Mouse (Mus musculus) heart, postnatal 0 days (tissue): ENCODE results near the gene Rasgef1b. TPM values are rescaled to one million over a fixed set of nuclear protein-coding genes. Genes with fewer than 3 reads are reported as not detected.

Experiments used
- ATAC-seq: fragments of 200-750 bp; cut with Nextera tagmentation; 2 replicates; pipeline ENCODE4 v1.8.0; 2017; ENCODE audit warnings: low read depth, moderate number of reproducible peaks, moderate library complexity; ENCODE audit not compliant: insufficient read depth
- DNase-seq: peaks from one replicate; pipeline ENCODE4 v3.0.0-alpha.2; 2016; ENCODE audit warnings: low spot score
- H3K27ac ChIP-seq: fragments of 300-500 bp; sonication (generic); 2 replicates; pipeline ENCODE4 v1.5.1; 2014; ENCODE audit warnings: low read depth, mild to moderate bottlenecking
- H3K27me3 ChIP-seq: fragments of 300-500 bp; sonication (generic); 2 replicates; pipeline ENCODE4 v1.6.1; 2014; ENCODE audit warnings: low read length, mixed read lengths; ENCODE audit not compliant: control insufficient read depth, insufficient read depth
- H3K36me3 ChIP-seq: fragments of 300-500 bp; sonication (generic); replicated peaks from 2 replicates; pipeline ENCODE4 v1.6.1; 2014; ENCODE audit warnings: low read length, mixed read lengths; ENCODE audit not compliant: control insufficient read depth, insufficient read depth
- H3K4me1 ChIP-seq: fragments of 300-500 bp; sonication (generic); 2 replicates; pipeline ENCODE4 v1.6.1; 2014; ENCODE audit warnings: antibody characterized with exemption; ENCODE audit not compliant: control insufficient read depth, insufficient read depth
- H3K4me2 ChIP-seq: fragments of 300-500 bp; sonication (generic); 2 replicates; pipeline ENCODE4 v1.6.1; 2014; ENCODE audit warnings: low read depth, mild to moderate bottlenecking, low read length, moderate library complexity
- H3K4me3 ChIP-seq: fragments of 300-500 bp; sonication (generic); 2 replicates; pipeline ENCODE4 v1.5.1; 2014; ENCODE audit warnings: low read depth, low read length
- H3K9ac ChIP-seq: fragments of 300-500 bp; sonication (generic); replicated peaks from 2 replicates; pipeline ENCODE4 v1.6.1; 2014; ENCODE audit warnings: low read depth, low read length, mixed read lengths
- H3K9me3 ChIP-seq: fragments of 300-500 bp; sonication (generic); replicated peaks from 2 replicates; pipeline ENCODE4 v1.6.1; 2016; ENCODE audit warnings: low read length; ENCODE audit not compliant: control insufficient read depth
- CTCF ChIP-seq: IDR thresholded peaks from 2 replicates; pipeline ENCODE4 v1.5.1; 2016; ENCODE audit warnings: antibody characterized with exemption, control low read depth, low read depth
- EP300 ChIP-seq: IDR thresholded peaks from 2 replicates; pipeline ENCODE4 v1.6.1; 2016; ENCODE audit warnings: antibody characterized with exemption, low read depth
- WGBS: fragments of 180-500 bp; shearing (Covaris S2); extraction: QIAGEN DNeasy Blood & Tissue Kit; methylation state at CpG from one replicate; pipeline ENCODE4 v1.1.7; 2014; 5-methylcytosine and 5-hydroxymethylcytosine counted together
- polyA plus RNA-seq: library from polyadenylated mRNA; unstranded; fragments of >200 nt; fragmentation: Nextera tagmentation; extraction: Ambion mirVana; gene quantifications from 2 replicates; pipeline ENCODE4 v1.2.1, GENCODE M21; 2015
- total RNA-seq: library from RNA; depleted of rRNA; stranded (reverse); fragments of >200 nt; gene quantifications from 2 replicates; pipeline ENCODE4 v1.2.3, GENCODE M21; 2014; ENCODE audit warnings: low replicate concordance

The Rasgef1b gene
- total and polyA plus RNA-seq, 2 experiments from 2014 or later: 19.0 to 29.8 TPM

DNA sequence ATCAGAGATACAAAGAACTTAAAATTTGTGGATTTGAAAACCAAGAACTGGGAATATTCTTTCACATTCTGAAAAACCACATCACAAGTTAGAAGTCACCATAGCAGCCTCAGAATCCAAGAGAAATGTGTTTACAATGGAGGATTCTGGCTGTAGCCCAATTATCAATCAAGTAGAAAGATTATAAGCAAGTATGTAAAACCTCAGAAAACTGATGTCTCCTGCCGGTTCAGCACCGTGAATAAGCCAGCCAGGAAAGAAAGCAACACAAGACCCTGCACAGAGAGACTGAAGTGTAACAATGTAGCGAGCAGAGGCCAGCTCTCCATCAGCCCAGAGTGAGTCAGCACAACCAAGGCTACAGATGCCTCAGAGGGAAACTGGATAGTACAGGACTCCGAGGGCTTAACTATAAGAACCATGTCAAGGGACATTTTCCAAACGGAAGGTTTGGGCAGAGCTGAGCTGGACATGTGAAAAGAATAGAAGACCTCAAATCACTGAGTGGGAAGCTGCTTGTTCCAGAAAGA is 111.5 kb downstream of the Rasgef1b start:
- Histone ChIP-seq H3K27ac (no peak overlapping the region), H3K4me1 (0 out of 2 replicates have a peak, but pooled peaks cover 5% of the 10 kb centered on the region), H3K9me3 (0 out of 2 replicates have a peak, but pooled peaks cover 3% of the 10 kb centered on the region), H3K36me3 (no peaks in the 10 kb centered on the region), H3K4me3 (no peak overlapping the region), H3K4me2 (no peak overlapping the region), H3K27me3 (peaks cover 12% of the 10 kb centered on the region), H3K9ac (no peak overlapping the region)
- TF ChIP-seq EP300: no peak
- no peak for TF ChIP-seq CTCF
- ATAC-seq (no peak), DNase-seq (no peak)
- 35% methylated on average over 5 of the region's 5 CpGs for WGBS

- TF ChIP-seq EP300 (no peak), CTCF (no peak)
- H3K4me1 ChIP-seq: 0 out of 2 replicates have a peak, but pooled peaks cover 5% of the 10 kb centered on the region
- H3K9ac ChIP-seq: no peak overlapping the region
- H3K4me2 ChIP-seq: peak overlapping the region; percentile 29
- H3K27me3 ChIP-seq: peaks cover 12% of the 10 kb centered on the region
- ATAC-seq (no peak), DNase-seq (no peak)
- H3K27ac ChIP-seq: no peak overlapping the region
- 7% methylated on average over 24 of the region's 24 CpGs for WGBS
- H3K4me3 ChIP-seq: peak overlapping the region; percentile 2; the same call in 1 of the 2 replicates
- H3K36me3 ChIP-seq: no peaks in the 10 kb centered on the region
- 0 out of 2 replicates have a peak, but pooled peaks cover 3% of the 10 kb centered on the region for H3K9me3 ChIP-seq
Measured at GRCm38 (mm10) chr5:99613321-99614118, 115.3 kb downstream of the Rasgef1b start.

DNA sequence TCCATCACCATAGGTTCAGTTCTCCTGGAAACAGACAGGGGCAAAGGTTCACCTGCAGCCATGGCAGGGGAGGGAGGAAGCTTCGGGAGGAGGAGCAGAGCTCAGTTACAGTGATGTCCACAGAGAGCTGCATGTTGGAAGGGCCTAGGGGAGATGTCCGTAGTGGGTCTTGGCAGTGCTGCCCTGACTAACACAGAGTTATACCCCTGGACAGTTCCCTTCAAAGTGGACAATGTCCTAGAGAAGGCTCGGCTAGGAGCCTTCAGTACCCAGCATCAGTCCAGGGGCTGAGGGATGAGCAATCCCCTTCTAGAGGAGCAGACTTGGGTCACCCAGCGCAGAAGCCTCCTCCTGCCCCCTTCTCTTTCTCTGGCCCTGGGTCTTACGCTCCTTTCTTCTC is 121.3 kb downstream of the Rasgef1b start:
- ATAC-seq (no peak; the same call in 1 of the 2 replicates), DNase-seq (no peak)
- Histone ChIP-seq H3K9ac (no peak overlapping the region), H3K36me3 (no peaks in the 10 kb centered on the region), H3K4me3 (no peak overlapping the region), H3K27me3 (no peaks in the 10 kb centered on the region), H3K27ac (no peak overlapping the region), H3K4me2 (no peak overlapping the region), H3K4me1 (no peaks in the 10 kb centered on the region), H3K9me3 (0 out of 2 replicates have a peak, but pooled peaks cover 2% of the 10 kb centered on the region)
- WGBS: 65% methylated on average over 5 of the region's 5 CpGs
- TF ChIP-seq CTCF (no peak), EP300 (no peak)

DNA sequence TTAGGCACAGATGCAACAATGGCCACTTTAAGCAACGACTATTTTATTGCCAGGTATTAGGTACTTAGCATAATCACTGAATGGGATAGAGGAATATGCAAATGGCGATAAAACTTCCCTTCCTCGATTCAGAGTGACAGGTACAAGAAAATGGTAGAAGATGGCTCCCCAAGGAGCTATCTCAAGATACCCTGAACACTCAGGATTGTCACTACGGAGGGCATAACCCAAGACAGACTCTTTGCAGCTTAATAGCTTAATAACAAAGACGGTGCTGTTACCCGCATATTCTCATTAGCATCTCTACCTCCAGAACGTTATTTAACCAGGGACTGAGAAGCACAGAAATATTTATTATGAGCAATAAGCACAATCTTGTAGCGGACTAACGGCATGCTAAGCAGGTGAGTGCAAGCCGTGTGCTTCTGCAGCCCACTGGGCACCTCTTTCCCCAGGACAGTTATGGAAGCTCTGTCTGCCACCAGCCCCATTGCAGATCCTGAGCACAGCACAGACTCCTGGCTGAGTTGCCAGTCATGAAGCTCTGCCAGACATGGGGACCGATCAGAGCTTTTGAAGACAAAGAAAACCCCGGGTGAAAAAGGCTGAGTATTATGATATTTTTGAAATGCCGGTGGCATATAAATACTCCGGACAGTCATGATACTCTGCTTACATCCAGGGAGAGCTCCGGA is 122.6 kb downstream of the Rasgef1b start:
- no peak for TF ChIP-seq CTCF
- TF ChIP-seq EP300: no peak
- 83% methylated on average over 15 of the region's 15 CpGs for WGBS
- H3K4me3 ChIP-seq: no peak overlapping the region
- no peaks in the 10 kb centered on the region for H3K36me3 ChIP-seq
- no peaks in the 10 kb centered on the region for H3K4me1 ChIP-seq
- no peak for ATAC-seq
- H3K27me3 ChIP-seq: no peaks in the 10 kb centered on the region
- H3K9me3 ChIP-seq: no peaks in the 10 kb centered on the region
- H3K4me2 ChIP-seq: no peak overlapping the region
- no peak for DNase-seq
- no peak overlapping the region for H3K27ac ChIP-seq
- H3K9ac ChIP-seq: no peak overlapping the region

DNA sequence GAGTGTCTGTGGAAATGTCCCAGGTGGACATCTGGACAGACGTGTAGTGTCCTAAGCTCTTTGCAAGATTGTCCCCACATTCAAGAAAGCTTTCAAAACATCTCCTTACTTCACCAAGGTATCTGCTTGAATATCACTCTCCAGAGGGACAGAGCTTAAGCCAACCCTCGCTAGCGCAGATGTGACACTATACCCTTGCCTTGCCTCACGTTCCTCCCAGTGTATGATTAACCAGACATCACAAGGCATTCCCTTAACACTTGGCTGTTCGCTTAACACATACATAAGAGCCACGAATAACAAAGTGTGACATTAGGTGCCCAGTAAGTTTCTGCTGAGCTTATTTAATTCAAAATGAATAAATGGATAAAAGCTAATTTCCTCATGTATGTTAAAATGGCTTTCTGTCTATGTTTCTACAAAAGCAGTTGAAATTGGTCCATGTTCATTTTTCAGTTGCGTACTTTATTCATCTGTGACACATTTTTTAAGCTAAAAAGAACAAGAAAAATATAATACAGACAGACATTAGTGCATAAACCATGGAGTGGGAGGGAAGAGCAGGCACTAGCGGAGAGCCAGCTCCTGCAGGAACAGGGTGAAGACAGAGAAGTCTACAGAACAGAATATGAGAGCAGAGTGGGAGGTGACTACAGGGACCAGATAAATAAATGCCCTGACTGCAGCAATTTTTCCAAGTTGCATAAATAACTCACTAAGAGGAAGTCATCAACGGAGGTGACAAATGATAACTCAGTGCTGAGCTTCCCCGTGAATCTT is 126.4 kb downstream of the Rasgef1b start:
- no peak overlapping the region for H3K27ac ChIP-seq
- no peak overlapping the region for H3K4me3 ChIP-seq
- H3K36me3 ChIP-seq: no peaks in the 10 kb centered on the region
- H3K4me2 ChIP-seq: no peak overlapping the region
- ATAC-seq (no peak), DNase-seq (no peak)
- H3K27me3 ChIP-seq: no peaks in the 10 kb centered on the region
- 64% methylated on average over 10 of the region's 10 CpGs for WGBS
- H3K9me3 ChIP-seq: no peaks in the 10 kb centered on the region
- H3K4me1 ChIP-seq: 0 out of 2 replicates have a peak, but pooled peaks cover 3% of the 10 kb centered on the region
- TF ChIP-seq CTCF (no peak), EP300 (no peak)
- H3K9ac ChIP-seq: no peak overlapping the region
